Comparison of ENCODE assay signal across 9 mouse cellular contexts in genomic region chr12:25160990-25161843, GRCm38 (mm10).
DNase-seq lines count a peak whose midpoint lies in the region; ATAC-seq and TF ChIP-seq lines count a peak whose summit lies in the region.
"Had no signal": no experiment of that assay in that cellular context is flagged by ENCODE, and none has a peak within 500 bp of the region (broad histone marks: within the 10 kb centered on the region; RNA-seq: fewer than 3 reads in every experiment).

No protein-coding gene starts in this region.

- H3K4me2 ChIP-seq in forebrain, embryonic 12.5 days, result no peak overlapping the region
- H3K4me2 ChIP-seq in liver, embryonic 14.5 days (ENCODE audit: low read depth), result no peak overlapping the region
- H3K4me2 ChIP-seq in liver, embryonic 12.5 days, result no peak overlapping the region
- no peak overlapping the region for H3K4me2 ChIP-seq in heart, embryonic 16.5 days (ENCODE audit: low read depth, low read length)
- H3K4me2 ChIP-seq in midbrain, embryonic 16.5 days (ENCODE audit: low read length), result no peak overlapping the region

- H3K4me1 ChIP-seq in forebrain, embryonic 10.5 days, result peaks cover 61% of the 10 kb centered on the region
- H3K4me1 ChIP-seq in forebrain, embryonic 12.5 days, result peaks cover 30% of the 10 kb centered on the region
- H3K4me1 ChIP-seq in liver, embryonic 14.5 days (replicated peaks; ENCODE audit: control insufficient read depth in 2 of 2, insufficient read depth in 2 of 2, low read length in 1 of 2), result peaks cover 0 to 6% of the 10 kb centered on the region in 2 experiments; a peak in 2 of 4 replicates
- H3K4me1 ChIP-seq in liver, embryonic 12.5 days, result peaks cover 6% of the 10 kb centered on the region; the same call in 1 of the 2 replicates
- peaks cover 25% of the 10 kb centered on the region for H3K4me1 ChIP-seq in heart, embryonic 16.5 days (ENCODE audit: control insufficient read depth, insufficient read depth, low read length)
- no peaks in the 10 kb centered on the region; the same call in 1 of the 2 replicates for H3K4me1 ChIP-seq in midbrain, embryonic 16.5 days (ENCODE audit: control insufficient read depth, insufficient read depth, low read length)

- no peak for DNase-seq in forebrain, embryonic 10.5 days (ENCODE audit: extremely low spot score, low spot score)
- DNase-seq in liver, embryonic 14.5 days (ENCODE audit: low read depth in 3 of 3, low spot score in 3 of 3), result no peak
- no peak for DNase-seq in cerebellum, postnatal 36 days
- DNase-seq in neural tube, embryonic 10.5 days (ENCODE audit: extremely low spot score, low spot score), result no peak
- DNase-seq: cerebellum, adult 8-10 months had no signal

- TF ChIP-seq CTCF in liver, embryonic 14.5 days (IDR thresholded peaks at IDR 0.05; ENCODE audit: low read depth), result peak; percentile 49

- H3K9me3 ChIP-seq in forebrain, embryonic 10.5 days, result no peaks in the 10 kb centered on the region
- no peaks in the 10 kb centered on the region for H3K9me3 ChIP-seq in forebrain, embryonic 12.5 days
- no peaks in the 10 kb centered on the region for H3K9me3 ChIP-seq in liver, embryonic 14.5 days (ENCODE audit: control insufficient read depth, low read length)
- H3K9me3 ChIP-seq in liver, embryonic 12.5 days (replicated peaks), result no peaks in the 10 kb centered on the region
- no peaks in the 10 kb centered on the region for H3K9me3 ChIP-seq in heart, embryonic 16.5 days (replicated peaks; ENCODE audit: control insufficient read depth, low read length)
- H3K9me3 ChIP-seq in midbrain, embryonic 16.5 days (replicated peaks; ENCODE audit: control insufficient read depth, low read length, poor library complexity, severe bottlenecking), result no peaks in the 10 kb centered on the region

- WGBS in forebrain, embryonic 10.5 days, result 78% methylated on average over 15 of the region's 15 CpGs
- 54% methylated on average over 15 of the region's 15 CpGs for WGBS in forebrain, embryonic 12.5 days
- 68% methylated on average over 15 of the region's 15 CpGs for WGBS in liver, embryonic 14.5 days (ENCODE audit: insufficient replicate concordance)
- 73% methylated on average over 15 of the region's 15 CpGs for WGBS in liver, embryonic 12.5 days (ENCODE audit: insufficient replicate concordance)
- 63% methylated on average over 15 of the region's 15 CpGs for WGBS in heart, embryonic 16.5 days
- WGBS in midbrain, embryonic 16.5 days, result 52% methylated on average over 15 of the region's 15 CpGs

- no peak overlapping the region for H3K9ac ChIP-seq in forebrain, embryonic 12.5 days
- H3K9ac ChIP-seq in liver, embryonic 14.5 days (replicated peaks), result no peak overlapping the region
- H3K9ac ChIP-seq in liver, embryonic 12.5 days, result no peak overlapping the region
- no peak overlapping the region for H3K9ac ChIP-seq in heart, embryonic 16.5 days (ENCODE audit: low read length)
- H3K9ac ChIP-seq in midbrain, embryonic 16.5 days (ENCODE audit: low read depth, low read length), result no peak overlapping the region

- peaks cover 16% of the 10 kb centered on the region; the same call in 1 of the 2 replicates for H3K27me3 ChIP-seq in forebrain, embryonic 10.5 days (ENCODE audit: poor library complexity, severe bottlenecking)
- H3K27me3 ChIP-seq in forebrain, embryonic 12.5 days, result no peaks in the 10 kb centered on the region; the same call in 1 of the 2 replicates
- H3K27me3 ChIP-seq in liver, embryonic 14.5 days (ENCODE audit: control insufficient read depth, insufficient read depth, low read length), result no peaks in the 10 kb centered on the region
- no peaks in the 10 kb centered on the region for H3K27me3 ChIP-seq in liver, embryonic 12.5 days (replicated peaks)
- no peaks in the 10 kb centered on the region for H3K27me3 ChIP-seq in heart, embryonic 16.5 days (ENCODE audit: control insufficient read depth, insufficient read depth, low read length)
- H3K27me3 ChIP-seq in midbrain, embryonic 16.5 days (ENCODE audit: control insufficient read depth, insufficient read depth, low read depth, low read length), result no peaks in the 10 kb centered on the region

- no peak overlapping the region for H3K4me3 ChIP-seq in forebrain, embryonic 10.5 days
- no peak overlapping the region for H3K4me3 ChIP-seq in forebrain, embryonic 12.5 days (replicated peaks)
- no peak overlapping the region for H3K4me3 ChIP-seq in liver, embryonic 14.5 days (ENCODE audit: insufficient read depth in 1 of 2, low read depth in 2 of 2, low read length in 2 of 2)
- no peak overlapping the region for H3K4me3 ChIP-seq in liver, embryonic 12.5 days
- no peak overlapping the region for H3K4me3 ChIP-seq in heart, embryonic 16.5 days (ENCODE audit: low read length)
- H3K4me3 ChIP-seq in midbrain, embryonic 16.5 days (ENCODE audit: low read depth, low read length), result no peak overlapping the region

- peak overlapping the region; percentile 82 for H3K27ac ChIP-seq in forebrain, embryonic 10.5 days
- no peak overlapping the region for H3K27ac ChIP-seq in forebrain, embryonic 12.5 days
- no peak overlapping the region for H3K27ac ChIP-seq in liver, embryonic 14.5 days
- no peak overlapping the region for H3K27ac ChIP-seq in liver, embryonic 12.5 days
- peak overlapping the region; percentile 20; the same call in 1 of the 2 replicates for H3K27ac ChIP-seq in heart, embryonic 16.5 days (ENCODE audit: low read length)
- H3K27ac ChIP-seq in midbrain, embryonic 16.5 days (ENCODE audit: low read length), result peak overlapping the region; percentile 5; the same call in 1 of the 2 replicates

- ATAC-seq in forebrain, embryonic 12.5 days (ENCODE audit: low FRiP score), result no peak
- ATAC-seq in liver, embryonic 14.5 days (ENCODE audit: insufficient read depth), result no peak
- ATAC-seq in liver, embryonic 12.5 days, result no peak
- ATAC-seq in heart, embryonic 16.5 days (replicated peaks; ENCODE audit: extremely low read depth, insufficient read depth, low FRiP score), result peak; percentile 61
- ATAC-seq in midbrain, embryonic 16.5 days, result peak; percentile 65

- TF ChIP-seq EP300 in liver, embryonic 14.5 days (IDR thresholded peaks at IDR 0.05; ENCODE audit: low read depth), result no peak

- no peaks in the 10 kb centered on the region for H3K36me3 ChIP-seq in forebrain, embryonic 10.5 days (replicated peaks)
- no peaks in the 10 kb centered on the region for H3K36me3 ChIP-seq in forebrain, embryonic 12.5 days (replicated peaks)
- H3K36me3 ChIP-seq in liver, embryonic 14.5 days (replicated peaks; ENCODE audit: control insufficient read depth, insufficient read depth, low read depth), result no peaks in the 10 kb centered on the region
- no peaks in the 10 kb centered on the region for H3K36me3 ChIP-seq in liver, embryonic 12.5 days
- H3K36me3 ChIP-seq in heart, embryonic 16.5 days (ENCODE audit: control insufficient read depth, insufficient read depth), result no peaks in the 10 kb centered on the region
- H3K36me3 ChIP-seq in midbrain, embryonic 16.5 days (ENCODE audit: control insufficient read depth, insufficient read depth, low read length), result no peaks in the 10 kb centered on the region

Comparison
In these comparisons a context has a peak if more than half of its experiments do, and no peak if none do; other contexts are left out.
1. H3K27ac ChIP-seq: peak in forebrain, embryonic 10.5 days (single experiment), heart, embryonic 16.5 days (single experiment) and midbrain, embryonic 16.5 days (single experiment); none in forebrain, embryonic 12.5 days (single experiment), liver, embryonic 14.5 days (single experiment) and liver, embryonic 12.5 days (single experiment).
2. ATAC-seq: peak in heart, embryonic 16.5 days (single experiment) and midbrain, embryonic 16.5 days (single experiment); none in forebrain, embryonic 12.5 days (single experiment), liver, embryonic 14.5 days (single experiment) and liver, embryonic 12.5 days (single experiment).